Mouse (Mus musculus): ENCODE measurements around the gene Gm26620.

Gm26620 gene

DNA sequence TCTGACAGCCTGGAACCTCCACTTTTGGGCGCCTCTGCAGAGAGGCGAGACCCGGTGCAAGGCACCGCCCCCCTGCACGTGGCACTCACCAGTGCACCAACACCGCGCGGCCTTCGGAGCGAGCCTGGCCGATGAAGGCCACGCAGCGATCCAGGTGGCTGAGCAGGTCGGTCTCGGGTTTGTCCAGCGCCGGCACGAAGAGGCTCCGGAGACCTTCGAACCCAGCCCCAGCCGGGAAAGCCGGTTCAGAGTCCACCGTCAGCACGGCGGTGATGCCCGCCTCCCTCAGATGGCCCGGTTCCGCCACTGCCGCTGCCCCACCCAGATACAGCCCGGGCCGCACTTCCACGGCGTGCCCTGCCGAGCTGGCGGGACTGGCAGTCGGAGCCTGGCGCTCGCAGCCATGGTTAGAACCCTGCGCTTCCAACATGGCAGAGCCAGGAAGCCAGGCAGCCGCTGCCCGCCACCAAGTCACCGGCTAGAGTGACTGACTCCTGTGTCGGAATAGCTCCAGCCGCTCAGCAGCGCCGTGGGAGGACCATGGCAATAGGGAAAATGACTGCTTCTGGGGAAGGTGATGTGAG lies at the start of gene Gm26620, which contains the start of gene Dusp12:
Gm26620 (plus strand) TSS at position 88 of the 584 bp plus-strand sequence.
Dusp12 (minus strand) TSS at position 563 of the 584 bp plus-strand sequence.
- no peak for DNase-seq (ENCODE audit: low read depth, low spot score)

DNA sequence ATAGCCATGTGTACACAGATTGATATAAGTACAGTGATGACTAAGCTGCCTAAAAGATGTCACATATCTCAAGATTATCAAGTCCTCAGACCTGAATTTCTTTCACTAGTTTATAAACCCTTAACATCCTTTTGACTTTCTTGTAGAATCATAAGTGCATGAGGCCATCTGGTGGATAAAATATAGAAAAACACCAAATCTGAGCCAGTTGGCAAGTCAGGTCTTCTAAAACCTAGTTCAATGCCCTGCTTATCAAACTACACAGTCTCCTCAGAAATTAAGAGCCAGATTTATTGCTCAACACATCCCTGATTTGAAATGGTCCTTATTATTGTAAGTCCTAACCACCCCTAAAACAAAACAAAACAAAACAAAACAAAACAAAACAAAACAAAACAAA lies 45.2 kb upstream of the Gm26620 start:
- DNase-seq (ENCODE audit: low read depth, low spot score) = no peak

DNA sequence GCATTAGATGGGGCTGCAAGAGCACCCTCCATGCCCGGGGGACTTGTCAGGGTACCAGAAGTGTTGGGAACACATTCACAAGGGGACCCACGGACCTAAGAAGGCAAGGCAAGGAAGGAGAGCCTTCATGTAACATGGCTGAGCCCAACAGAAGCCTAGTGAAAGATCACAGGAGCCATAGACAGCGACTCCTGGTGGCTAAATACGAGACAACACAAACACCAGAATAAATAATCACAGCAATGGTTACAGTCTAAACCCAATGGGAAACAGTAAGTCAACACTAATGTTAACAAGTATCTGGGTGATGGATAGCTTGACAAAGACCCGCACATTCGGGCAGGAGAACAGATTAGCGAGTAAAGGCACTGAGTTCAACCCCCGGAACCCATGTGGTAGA lies 40.5 kb upstream of the Gm26620 start:
- DNase-seq (ENCODE audit: low read depth, low spot score) = peak; percentile 46

DNA sequence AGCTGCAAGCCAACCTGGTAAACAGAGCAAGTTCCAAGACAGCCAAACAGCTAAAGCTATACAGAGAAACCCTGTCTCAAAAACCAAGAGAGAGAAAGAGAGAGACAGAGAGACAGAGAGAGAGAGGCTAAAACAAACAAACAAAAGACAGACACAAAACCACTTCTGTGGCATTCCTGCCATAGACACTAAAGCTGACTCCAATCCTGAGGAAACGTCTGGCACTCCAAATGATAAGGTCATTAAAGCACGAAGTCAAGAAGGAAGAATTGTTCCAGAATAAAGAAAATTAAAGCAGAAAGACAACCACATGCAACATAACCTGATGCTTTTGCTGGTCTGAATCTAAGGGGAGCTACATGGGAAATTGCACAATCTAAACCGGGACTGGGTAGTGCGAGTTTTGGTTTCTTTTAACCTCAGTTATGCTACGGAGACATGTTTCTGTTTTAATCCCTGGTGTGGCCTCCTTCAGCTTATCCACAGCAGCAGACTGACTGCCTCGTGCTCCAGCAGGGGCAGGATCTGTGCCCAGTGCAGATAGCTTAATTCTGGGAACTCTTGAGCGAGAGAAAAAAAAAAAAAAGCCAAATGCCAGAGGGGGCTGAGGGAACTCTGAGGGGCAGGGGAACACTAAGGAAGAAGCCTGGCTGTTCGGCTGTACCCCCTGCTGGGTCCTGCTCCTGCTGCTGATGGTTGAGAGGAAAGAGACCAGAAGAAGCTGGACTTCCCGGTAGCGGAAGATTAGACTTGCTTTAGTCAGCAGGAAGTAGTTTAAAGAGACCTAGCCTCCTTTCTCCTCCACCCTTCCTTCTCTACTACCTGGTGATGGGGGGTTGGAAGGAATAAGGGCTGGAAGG lies 39.2 kb upstream of the Gm26620 start:
- DNase-seq (ENCODE audit: low read depth, low spot score) = no peak

DNA sequence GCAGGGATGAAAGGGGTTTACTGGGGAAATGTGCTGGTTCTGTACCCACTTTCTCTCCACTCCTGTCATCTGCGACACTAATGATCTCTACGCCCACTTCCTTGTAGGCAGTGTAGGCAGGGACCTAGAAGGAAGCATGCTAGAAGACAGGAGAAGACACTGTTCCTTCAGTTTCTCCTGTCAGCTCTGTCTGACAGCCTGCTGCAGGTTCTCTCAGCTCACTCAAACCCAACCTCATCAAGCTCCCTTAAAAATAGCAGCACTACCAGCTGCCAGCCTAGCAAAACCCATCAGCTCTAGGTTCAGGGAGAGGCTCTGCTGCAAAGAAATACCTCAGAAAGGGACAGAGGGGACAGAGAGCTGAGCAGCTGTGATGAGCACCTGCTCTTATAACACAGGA lies 34.9 kb upstream of the Gm26620 start:
- no peak for DNase-seq (ENCODE audit: low read depth, low spot score)

DNA sequence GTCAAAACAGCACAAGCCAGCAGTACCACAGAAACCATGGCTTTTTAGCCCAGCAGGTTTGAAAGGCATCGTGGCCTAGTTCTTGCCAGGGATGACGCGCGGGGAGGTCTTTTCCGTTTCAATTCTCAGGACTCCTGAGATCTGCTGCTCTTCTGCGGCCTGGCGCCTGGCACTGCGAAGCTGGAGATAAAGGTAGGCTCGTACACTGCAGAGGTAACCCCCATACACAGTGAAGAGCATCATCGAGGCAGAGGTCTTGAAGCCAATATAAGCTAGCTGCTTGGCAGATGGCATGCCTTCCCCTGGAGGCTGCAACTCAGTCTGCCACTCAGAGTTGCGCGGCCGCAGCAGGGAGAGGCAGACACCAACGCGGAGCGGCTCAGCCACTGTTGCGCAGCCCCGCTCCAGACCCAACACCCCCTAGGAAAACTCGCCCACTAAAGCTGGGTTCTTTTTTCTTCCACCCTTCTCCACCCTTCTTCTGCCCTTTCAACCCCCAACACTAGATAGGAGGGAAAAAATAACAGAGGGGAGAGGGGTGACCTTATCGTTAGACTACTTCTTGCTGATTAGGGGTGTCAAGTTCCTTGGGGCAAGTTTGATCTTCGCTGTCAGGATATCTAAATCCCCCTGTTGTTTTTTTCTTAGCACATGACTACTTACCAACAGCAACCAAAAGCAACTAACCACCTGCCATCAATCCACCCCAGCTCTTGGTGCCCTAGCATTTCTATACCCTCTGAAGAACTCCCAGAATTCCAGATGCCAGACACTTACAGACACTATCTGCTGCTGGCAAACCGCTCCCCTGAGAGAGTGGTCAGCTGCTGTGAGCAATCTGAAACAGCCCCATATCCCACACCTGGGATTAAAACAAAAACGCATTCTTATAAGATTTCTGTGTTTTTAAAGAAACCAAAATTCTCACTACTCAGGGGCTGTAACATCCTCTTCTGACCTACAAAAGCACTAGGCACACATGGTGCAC lies 33.9 kb upstream of the Gm26620 start:
- no peak for DNase-seq (ENCODE audit: low read depth, low spot score)

DNA sequence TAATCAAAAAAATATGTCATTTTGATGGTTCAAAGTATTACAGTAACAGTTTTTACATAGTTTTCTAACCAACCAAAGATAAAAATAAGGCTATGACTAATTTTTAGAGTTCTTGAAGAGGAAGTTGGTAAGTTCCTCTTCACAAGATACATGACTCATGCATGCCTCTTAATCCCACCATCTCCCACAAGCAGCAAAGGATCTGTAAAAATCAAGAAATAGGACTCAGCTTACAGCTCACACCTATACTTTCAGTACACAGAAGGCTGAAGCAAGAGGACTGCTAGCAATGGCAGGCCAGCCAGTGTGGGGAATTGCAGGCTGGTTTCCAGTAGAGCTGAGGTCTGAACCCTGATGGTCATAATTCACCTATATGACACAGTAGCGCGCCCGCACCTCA lies 31.3 kb upstream of the Gm26620 start:
- no peak for DNase-seq (ENCODE audit: low read depth, low spot score)

DNA sequence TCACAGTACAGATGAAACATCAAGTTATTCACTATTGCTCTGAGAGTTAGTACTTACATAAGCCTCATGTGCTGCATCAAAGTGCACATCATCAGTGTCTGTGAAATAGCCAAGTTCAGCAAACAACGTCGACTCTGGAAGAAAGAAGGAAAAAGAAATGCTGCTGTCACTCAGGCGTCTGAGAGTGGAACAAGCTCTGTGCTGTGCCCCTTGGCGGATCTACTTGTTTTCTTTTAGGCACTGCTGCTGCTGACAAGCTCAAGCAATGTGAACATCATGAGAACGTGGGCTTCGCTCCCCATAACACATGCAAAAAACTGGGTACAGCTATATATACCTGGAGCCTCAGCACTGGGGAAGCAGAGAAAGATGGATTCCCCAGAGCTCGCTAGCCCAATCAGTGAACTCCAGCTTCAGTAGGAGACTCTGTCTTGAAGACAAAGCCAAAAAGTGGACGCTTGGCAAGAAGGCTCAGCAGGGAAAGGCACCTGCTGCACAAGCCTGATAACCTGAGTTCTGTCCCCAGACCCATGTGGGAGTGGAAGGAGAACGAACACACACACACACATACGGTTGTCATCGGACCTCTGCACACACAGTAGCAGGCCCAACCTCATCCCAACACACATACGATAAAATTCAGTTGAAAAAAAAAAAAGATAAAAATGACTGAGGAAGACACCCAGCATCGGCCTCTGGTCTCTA lies 29.7 kb upstream of the Gm26620 start:
- no peak for DNase-seq (ENCODE audit: low read depth, low spot score)

DNA sequence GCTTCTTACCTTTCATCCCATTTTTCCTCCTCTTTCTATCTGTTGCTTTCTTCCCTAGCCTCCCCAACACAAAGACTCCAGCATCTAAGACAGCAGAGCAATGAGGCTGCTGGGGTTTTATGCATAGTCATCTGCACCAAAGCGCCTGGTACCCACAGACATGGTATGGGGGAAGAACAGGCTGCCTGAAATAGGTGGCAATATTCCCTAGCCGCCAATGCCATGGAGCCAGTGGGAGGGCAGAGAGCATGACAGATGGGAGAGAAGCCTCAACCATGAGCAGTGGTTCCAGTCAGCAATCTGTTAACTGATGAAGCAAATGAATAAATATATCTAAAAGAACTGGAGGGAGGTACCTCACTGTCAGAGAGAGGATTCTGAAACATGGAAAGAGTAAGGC lies 27.5 kb upstream of the Gm26620 start:
- no peak for DNase-seq (ENCODE audit: low read depth, low spot score)

DNA sequence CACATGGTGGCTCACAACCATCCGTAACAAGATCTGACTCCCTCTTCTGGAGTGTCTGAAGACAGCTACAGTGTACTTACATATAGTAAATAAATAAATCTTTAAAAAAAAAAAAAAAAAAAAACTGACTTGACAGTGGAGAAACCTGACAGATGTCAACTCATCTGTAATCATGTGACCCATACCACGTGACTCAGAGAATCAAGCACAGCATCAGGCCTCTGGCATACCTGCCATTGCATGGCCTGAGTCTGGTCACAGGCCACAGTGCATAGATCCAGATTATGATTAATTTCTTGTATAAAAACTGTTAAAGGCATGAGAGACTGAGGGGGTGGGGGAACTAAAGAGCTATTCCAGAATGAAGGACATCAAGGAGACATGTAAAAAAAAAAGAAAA lies 26.0 kb upstream of the Gm26620 start:
- DNase-seq (ENCODE audit: low read depth, low spot score) = no peak

DNA sequence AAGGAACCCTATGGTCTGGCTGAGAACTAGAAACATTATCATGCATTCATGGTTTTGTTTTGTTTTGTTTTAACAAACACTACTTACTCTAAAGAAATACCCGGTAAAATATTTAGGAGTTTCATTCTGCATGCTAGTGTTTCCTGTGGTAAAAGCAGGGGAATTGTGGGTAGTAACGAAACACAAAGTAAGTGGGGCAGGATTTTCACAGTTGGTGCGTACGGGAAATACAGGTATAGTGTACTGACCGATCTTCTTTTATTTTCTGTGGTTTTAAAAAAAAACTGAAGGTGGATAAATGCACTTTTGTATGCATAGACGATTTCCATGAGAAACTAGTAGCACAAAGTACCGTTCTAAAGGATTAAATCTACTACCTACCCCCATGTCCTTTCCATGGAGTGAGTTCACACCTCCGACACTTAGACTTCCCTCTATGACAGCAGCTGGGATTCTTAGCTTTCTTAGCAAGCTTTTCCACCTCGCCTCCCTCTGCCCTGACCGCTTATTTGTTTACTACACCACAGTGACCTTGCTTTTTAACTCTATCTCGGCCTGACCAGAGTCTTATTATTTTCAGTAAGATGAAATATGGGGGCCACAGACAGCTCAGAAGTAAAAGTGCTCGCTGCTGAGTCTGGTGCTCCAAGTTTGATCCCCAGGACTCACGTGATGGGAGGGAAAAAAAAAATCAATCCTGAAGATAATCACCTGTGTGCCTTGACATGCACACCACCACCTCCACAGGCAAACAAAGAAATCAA lies 23.0 kb upstream of the Gm26620 start:
- no peak for DNase-seq (ENCODE audit: low read depth, low spot score)

DNA sequence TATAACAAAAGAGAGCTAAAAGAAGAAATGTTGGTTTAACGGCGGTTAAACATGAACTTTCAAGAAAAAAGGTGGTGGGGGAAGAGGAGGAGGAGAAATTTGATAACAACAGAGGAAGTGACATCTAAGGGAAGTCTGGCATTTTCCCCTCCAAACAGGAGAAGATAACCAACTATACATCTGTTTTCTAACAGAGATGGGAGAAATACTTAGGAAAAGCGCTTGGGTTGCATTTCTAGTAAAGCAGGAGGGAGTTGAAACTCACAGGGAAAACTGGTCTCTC lies 22.5 kb upstream of the Gm26620 start:
- DNase-seq (ENCODE audit: low read depth, low spot score) = no peak

DNA sequence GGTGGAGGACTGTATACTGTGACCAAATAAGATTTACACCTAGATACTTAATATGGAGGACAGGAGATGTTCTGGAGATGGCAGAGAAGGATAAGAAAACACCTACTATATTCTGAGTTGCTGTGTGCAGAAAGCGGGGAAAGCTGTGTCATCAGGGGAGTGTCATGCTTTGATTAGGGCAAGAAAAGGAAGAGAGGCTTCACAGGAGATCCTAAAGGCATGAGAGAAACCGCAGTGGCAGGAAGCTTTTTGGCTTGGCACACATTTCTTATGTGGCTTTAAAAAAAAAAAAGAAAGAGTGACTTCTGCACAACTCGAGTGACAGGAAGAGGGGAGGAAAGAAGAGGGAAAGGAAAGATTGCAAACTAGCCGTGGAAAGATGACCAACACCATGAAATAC lies 21.8 kb upstream of the Gm26620 start:
- no peak for DNase-seq (ENCODE audit: low read depth, low spot score)

DNA sequence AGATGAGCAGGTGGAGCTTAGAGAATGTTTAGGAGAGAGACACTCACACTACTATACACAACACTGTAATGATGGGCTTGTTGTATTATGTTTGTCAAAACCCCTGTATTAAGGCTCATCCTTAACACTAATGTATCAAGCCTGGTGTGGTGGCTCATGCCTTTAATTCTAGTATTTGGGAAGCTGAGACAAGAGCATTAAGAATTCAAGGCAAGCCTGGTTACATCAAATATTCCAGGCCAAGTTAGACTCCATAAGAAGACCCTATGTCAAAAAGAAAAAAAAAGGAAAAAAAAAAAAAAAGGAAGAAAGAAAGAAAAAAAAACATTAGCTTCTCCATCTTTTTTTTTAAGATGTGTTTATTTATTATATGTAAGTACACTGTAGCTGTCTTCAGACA lies 20.6 kb upstream of the Gm26620 start:
- DNase-seq (ENCODE audit: low read depth, low spot score) = no peak

DNA sequence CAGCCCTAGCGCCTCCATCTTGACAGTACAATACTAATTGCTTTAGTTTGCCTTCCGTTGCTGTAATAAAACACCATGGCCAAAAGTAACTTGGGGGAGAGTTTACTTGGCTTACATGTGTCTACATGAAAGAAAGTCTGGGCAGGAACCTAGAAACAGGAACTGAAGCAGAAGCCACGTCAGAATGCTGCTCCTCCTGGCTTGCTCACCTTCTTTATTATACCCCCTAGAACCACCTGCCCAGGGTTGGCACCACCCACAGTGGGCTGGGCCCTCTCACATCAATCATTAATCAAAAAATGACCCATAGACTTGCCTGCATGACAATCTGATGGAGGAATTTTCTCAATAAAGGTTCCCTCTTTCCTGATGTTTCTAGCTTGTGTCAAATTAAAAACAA lies 20.1 kb upstream of the Gm26620 start:
- no peak for DNase-seq (ENCODE audit: low read depth, low spot score)

DNA sequence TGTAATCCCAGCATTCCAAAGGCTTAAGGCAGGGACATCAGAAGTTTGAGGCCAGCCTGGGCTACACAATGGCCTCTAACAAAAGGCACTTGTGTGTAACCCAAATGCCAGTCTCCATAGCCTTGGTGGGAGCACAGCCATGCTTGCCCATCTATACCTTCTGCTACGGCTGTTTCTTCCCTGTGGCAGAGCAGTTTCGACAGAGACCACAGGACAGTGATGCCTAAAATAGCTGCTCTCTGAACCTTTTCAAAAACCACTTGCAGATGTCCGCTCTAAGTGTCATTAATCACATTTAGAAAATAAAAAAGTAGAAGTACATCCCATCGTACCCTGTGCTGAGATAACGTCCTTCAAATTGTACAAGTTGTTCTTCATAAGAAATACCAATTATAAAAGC lies 19.5 kb upstream of the Gm26620 start:
- DNase-seq (ENCODE audit: low read depth, low spot score) = no peak

DNA sequence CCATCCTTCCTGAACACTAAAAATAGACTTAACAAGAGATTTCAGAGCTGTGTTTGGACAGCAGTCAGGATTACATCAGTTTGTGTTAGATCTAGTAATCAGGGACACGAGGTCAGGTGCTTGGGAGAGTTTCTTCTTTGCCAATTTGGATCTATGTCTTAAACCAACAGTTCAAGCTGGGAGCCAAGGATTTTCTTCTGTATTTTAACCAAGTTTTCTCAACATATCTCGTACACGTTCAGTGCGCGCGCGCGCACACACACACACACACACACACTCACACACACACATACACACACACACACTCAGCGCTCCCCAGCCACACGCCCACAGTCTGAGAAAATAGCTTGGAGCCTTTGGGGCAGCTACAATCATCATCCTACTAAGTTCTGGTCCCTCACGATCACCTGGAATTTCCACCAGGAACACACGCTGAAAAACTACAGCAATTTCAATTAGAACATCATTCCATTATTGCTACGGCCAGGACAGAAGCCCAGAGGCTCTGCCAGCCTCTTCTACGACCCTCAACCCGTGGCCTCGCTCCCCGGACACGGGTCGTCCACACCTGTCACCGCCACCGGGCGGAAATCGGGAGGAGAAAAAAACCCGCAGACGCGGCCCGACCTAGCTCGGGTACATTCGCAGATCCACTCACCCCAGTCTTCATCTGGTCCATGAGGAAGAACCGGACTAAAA lies 17.7 kb upstream of the Gm26620 start:
- DNase-seq (ENCODE audit: low read depth, low spot score) = no peak

DNA sequence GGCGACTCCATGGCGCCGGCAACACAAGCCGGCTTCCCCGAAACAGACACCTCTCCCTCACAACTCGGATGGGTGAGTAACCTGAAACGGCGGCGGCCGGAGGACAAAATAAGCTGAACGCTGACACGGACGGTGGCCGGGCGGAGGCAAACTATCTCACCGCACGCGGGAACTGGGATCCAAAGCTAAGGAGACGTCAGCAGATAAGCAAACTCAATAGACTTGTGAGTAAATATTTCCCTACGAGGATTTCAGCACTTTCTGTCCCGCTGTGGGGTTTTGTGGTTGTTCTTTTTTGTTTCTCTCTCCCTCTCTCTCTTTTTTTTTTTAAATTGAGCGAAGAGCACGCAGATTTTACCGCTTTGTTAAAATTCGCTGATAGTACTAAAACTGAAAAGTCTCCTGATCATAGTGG lies 17.2 kb upstream of the Gm26620 start, which contains the start of gene Atf6:
Atf6 (minus strand) TSS at position 81 of the 415 bp plus-strand sequence.
- peak; percentile 73 for DNase-seq (ENCODE audit: low read depth, low spot score)

DNA sequence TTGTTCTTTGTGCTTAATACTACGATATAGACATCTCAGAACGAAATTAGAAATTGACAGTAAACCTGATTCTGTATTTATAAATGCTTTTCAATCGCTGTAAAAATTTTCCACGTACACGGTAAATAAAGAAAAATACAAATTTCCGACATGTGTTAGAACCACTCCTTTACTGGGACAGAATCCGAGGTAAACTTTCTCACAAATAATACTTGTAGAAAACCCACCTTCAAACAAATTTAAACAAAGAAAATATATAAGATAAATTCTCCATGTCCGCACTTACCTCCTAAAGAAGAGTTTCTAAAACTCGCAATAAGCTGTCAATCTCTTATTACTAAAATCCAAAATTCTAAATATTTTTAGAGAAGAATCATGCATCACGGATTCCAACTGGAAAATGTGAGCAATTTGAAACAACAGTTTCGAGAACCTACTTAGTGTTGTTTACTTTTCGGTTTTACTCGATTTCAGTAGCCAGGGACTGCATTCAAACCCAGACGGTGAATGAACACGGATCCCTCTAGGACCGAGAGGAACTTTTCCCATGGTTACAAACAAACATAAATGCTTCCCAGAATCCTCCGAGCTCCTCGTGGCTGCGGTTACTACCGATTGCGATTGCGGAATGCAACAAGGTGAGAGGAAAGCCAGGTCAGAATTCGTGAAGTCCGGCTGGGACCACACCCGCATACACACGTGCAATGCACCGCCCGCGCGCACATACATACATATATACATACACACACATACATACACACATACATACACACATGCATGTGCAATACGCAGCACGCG lies 16.6 kb upstream of the Gm26620 start:
- DNase-seq (ENCODE audit: low read depth, low spot score) = peak; percentile 70
